Mouse (Mus musculus) CD8-positive naive resting alpha-beta T cell, adult 2 months (primary cell): ENCODE data around the gene Nmnat2.

ENCODE experiments used
- DNase-seq, 2 experiments: peaks; one replicate each; pipeline ENCODE4 v3.0.0; 2022; ENCODE audit warnings: low read depth in 2 of 2, low spot score in 2 of 2

Gene Nmnat2

GRCm38 (mm10) chr1:153157021-153157623, 202.3 kb downstream of the Nmnat2 start:
- no peak for DNase-seq

- DNase-seq = no peak
Observed at GRCm38 (mm10) chr1:153159137-153159536, 204.3 kb downstream of the Nmnat2 start.

GRCm38 (mm10) chr1:153163831-153164230, 209.0 kb downstream of the Nmnat2 start:
- no peak for DNase-seq

GRCm38 (mm10) chr1:153168293-153168692, 213.5 kb downstream of the Nmnat2 start:
- DNase-seq = no peak
